Mouse (Mus musculus): ENCODE results near the gene Agpat1. TPM values are rescaled to one million over a fixed set of nuclear protein-coding genes. Genes with fewer than 3 reads are reported as not detected.

The Agpat1 gene
- total and polyA plus RNA-seq, 3 experiments, result 11.2 to 47.4 (median 44.4) TPM

DNA sequence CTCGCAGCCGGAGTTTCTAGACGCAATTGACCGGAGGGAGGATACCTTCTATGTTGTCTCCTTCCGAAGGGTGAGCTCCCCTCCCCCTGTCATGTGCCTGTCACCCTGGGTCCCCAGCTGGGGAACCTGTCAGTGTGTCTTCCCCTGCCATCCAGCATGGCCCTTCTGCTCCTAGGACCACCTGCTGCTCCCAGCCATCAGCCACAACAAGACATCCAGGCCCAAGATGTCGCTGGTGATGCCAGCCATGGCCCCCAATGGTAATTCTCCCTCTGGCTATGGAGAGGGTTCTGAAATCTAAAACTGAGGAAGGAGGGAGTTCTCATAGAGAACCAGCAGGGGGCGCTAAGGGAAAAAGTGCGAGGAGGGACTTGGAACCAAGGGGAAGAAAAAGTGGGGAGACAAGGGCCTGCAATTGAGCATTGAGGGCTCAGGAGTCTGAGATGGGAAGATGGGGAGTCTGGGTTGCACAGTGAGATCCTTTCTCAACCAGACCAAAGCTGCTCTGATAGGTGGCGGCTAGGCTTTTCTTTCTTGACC, 49.8 kb downstream of the Agpat1 start:
- in situ Hi-C loops (cut with MboI; ENCODE audit: low pct_ligation_motif_present, low pct_unique_long_range_greater_than_20kb, low sequenced_read_pairs), result no loop called here
- Histone ChIP-seq H3K27ac (ENCODE audit: insufficient read depth, low read depth) (no peak overlapping the region), H3K9ac (ENCODE audit: insufficient read depth, low read depth) (no peak overlapping the region), H3K4me2 (ENCODE audit: insufficient read depth, low read depth, poor library complexity, severe bottlenecking) (no peak overlapping the region), H3K79me2 (replicated peaks; ENCODE audit: control insufficient read depth, extremely low read depth, insufficient read depth, poor library complexity, severe bottlenecking) (no peaks in the 10 kb centered on the region), H3K27me3 (replicated peaks) (no peaks in the 10 kb centered on the region), H3K9me3 (replicated peaks; ENCODE audit: low read length) (no peaks in the 10 kb centered on the region), H3K4me3 (replicated peaks in 1 of 3; ENCODE audit: low read depth in 2 of 3, low read length in 2 of 3, poor library complexity in 1 of 3) (no peak overlapping the region), H3K36me3 (replicated peaks in 1 of 2; ENCODE audit: control insufficient read depth in 1 of 2, insufficient read depth in 1 of 2, low read length in 1 of 2) (peaks cover 52 to 77% of the 10 kb centered on the region in 2 experiments), H3K4me1 (ENCODE audit: control insufficient read depth in 1 of 2, insufficient read depth in 2 of 2) (peaks cover 7 to 12% of the 10 kb centered on the region in 2 experiments)
- peak; percentile 49 for DNase-seq (ENCODE audit: extremely low read depth)
- dilution Hi-C loops (cut with MboI; ENCODE audit: extremely low pct_ligation_motif_present, extremely low pct_unique_long_range_greater_than_20kb, low sequenced_read_pairs), result no loop called here
- TF ChIP-seq RAD21 (IDR thresholded peaks at IDR 0.05; ENCODE audit: low read depth, low read length) (peak; percentile 17), TCF12 (IDR thresholded peaks at IDR 0.05; ENCODE audit: low read depth, low read length) (no peak), CTCF (conservative IDR thresholded peaks at IDR 0.05 in 1 of 2, IDR thresholded peaks at IDR 0.05 in 1 of 2; ENCODE audit: low read depth in 2 of 2, low read length in 2 of 2) (peak; percentile 47 to 65), E2F4 (IDR thresholded peaks at IDR 0.05; ENCODE audit: insufficient replicate concordance, low read depth, low read length) (no peak), SMC3 (IDR thresholded peaks at IDR 0.05; ENCODE audit: low read depth, low read length) (peak; percentile 51)

DNA sequence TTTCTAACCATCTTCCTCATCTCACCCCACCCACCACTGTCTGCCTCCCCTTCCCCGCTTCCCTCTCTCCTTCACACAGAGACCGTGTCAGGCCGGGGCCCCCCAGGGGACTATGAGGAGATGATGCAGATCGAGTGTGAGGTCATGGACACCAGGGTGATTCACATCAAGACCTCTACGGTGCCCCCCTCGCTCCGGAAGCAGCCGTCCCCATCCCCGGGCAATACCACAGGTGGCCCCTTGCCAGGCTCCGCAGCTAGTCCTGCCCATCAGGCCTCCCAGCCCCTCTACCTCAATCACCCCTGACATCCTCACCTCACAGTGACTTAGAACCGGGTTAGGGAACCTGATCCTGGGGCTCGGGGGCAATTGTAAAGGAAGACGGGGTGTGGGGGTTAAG, 50.3 kb downstream of the Agpat1 start:
- in situ Hi-C loops (cut with MboI; ENCODE audit: low pct_ligation_motif_present, low pct_unique_long_range_greater_than_20kb, low sequenced_read_pairs), result no loop called here
- Histone ChIP-seq H3K4me1 (ENCODE audit: control insufficient read depth in 1 of 2, insufficient read depth in 2 of 2) (peaks cover 4 to 6% of the 10 kb centered on the region in 2 experiments), H3K9ac (ENCODE audit: insufficient read depth, low read depth) (no peak overlapping the region), H3K27me3 (replicated peaks) (peaks cover 4% of the 10 kb centered on the region), H3K4me3 (replicated peaks in 1 of 3; ENCODE audit: low read depth in 2 of 3, low read length in 2 of 3, poor library complexity in 1 of 3) (no peak overlapping the region), H3K79me2 (replicated peaks; ENCODE audit: control insufficient read depth, extremely low read depth, insufficient read depth, poor library complexity, severe bottlenecking) (no peaks in the 10 kb centered on the region), H3K36me3 (replicated peaks in 1 of 2; ENCODE audit: control insufficient read depth in 1 of 2, insufficient read depth in 1 of 2, low read length in 1 of 2) (peaks cover 52 to 74% of the 10 kb centered on the region in 2 experiments), H3K27ac (ENCODE audit: insufficient read depth, low read depth) (no peak overlapping the region), H3K4me2 (ENCODE audit: insufficient read depth, low read depth, poor library complexity, severe bottlenecking) (no peak overlapping the region), H3K9me3 (replicated peaks; ENCODE audit: low read length) (no peaks in the 10 kb centered on the region)
- DNase-seq (ENCODE audit: extremely low read depth), result no peak
- dilution Hi-C loops (cut with MboI; ENCODE audit: extremely low pct_ligation_motif_present, extremely low pct_unique_long_range_greater_than_20kb, low sequenced_read_pairs), result no loop called here
- no peak for TF ChIP-seq UBTF (IDR thresholded peaks at IDR 0.05; ENCODE audit: low read depth, low read length)
- no peak for TF ChIP-seq NELFE (IDR thresholded peaks at IDR 0.05; ENCODE audit: low read depth, low read length)
- no peak for TF ChIP-seq JUND (conservative IDR thresholded peaks at IDR 0.05; ENCODE audit: low read depth, low read length)
- no peak for TF ChIP-seq PAX5 (IDR thresholded peaks at IDR 0.05; ENCODE audit: low read length)
- TF ChIP-seq KAT2A (IDR thresholded peaks at IDR 0.05; ENCODE audit: insufficient replicate concordance, low read length), result no peak
- TF ChIP-seq MAFK (IDR thresholded peaks at IDR 0.05; ENCODE audit: insufficient replicate concordance, low read length), result no peak
- TF ChIP-seq IRF4 (IDR thresholded peaks at IDR 0.05; ENCODE audit: low read depth, low read length), result no peak
- TF ChIP-seq EP300 (IDR thresholded peaks at IDR 0.05; ENCODE audit: low read length), result no peak
- no peak for TF ChIP-seq MXI1 (IDR thresholded peaks at IDR 0.05; ENCODE audit: low read depth, low read length)
- TF ChIP-seq ZC3H11A (IDR thresholded peaks at IDR 0.05; ENCODE audit: low read depth, low read length), result no peak
- TF ChIP-seq TBP (conservative IDR thresholded peaks at IDR 0.05; ENCODE audit: low read depth, low read length), result no peak
- no peak for TF ChIP-seq USF1 (IDR thresholded peaks at IDR 0.05; ENCODE audit: low read depth, low read length)
- no peak for TF ChIP-seq MYC (IDR thresholded peaks at IDR 0.05; ENCODE audit: low read depth, low read length)
- TF ChIP-seq CTCF (conservative IDR thresholded peaks at IDR 0.05 in 1 of 2, IDR thresholded peaks at IDR 0.05 in 1 of 2; ENCODE audit: low read depth in 2 of 2, low read length in 2 of 2), result no peak
- TF ChIP-seq MAX (IDR thresholded peaks at IDR 0.05; ENCODE audit: low read length), result no peak
- TF ChIP-seq MAZ (IDR thresholded peaks at IDR 0.05; ENCODE audit: low read depth, low read length), result no peak
- TF ChIP-seq BHLHE40 (IDR thresholded peaks at IDR 0.05; ENCODE audit: low read depth, low read length), result no peak
- TF ChIP-seq SIN3A (IDR thresholded peaks at IDR 0.05; ENCODE audit: low read length), result no peak
